Mouse (Mus musculus): ENCODE measurements around the gene Lrch1. TPM values are rescaled to one million over a fixed set of nuclear protein-coding genes. Genes with fewer than 3 reads are reported as not detected.
A peak's percentile ranks its signal among the peaks of the same experiment; 100 is the strongest.

Gene Lrch1
- polyA plus RNA-seq, 1 experiment: 24.4 TPM

GRCm38 (mm10) chr14:74814848-74815789, 132.6 kb downstream of the Lrch1 start:
- DNase-seq: no peak
- TF ChIP-seq POLR2A (IDR thresholded peaks at IDR 0.05; ENCODE audit: borderline replicate concordance, insufficient read depth, low read length) (no peak), CTCF (IDR thresholded peaks at IDR 0.05; ENCODE audit: borderline replicate concordance, insufficient read depth, low read depth, low read length) (no peak)
- Histone ChIP-seq H3K27me3 (ENCODE audit: control insufficient read depth, insufficient read depth, low read length) (no peaks in the 10 kb centered on the region), H3K4me1 (ENCODE audit: control insufficient read depth, insufficient read depth, low read length) (no peaks in the 10 kb centered on the region), H3K4me3 (replicated peaks; ENCODE audit: insufficient read depth, low read depth, low read length) (no peak overlapping the region), H3K27ac (ENCODE audit: insufficient read depth, low read length) (no peak overlapping the region)
- 84% methylated on average over 17 of the region's 17 CpGs for WGBS

GRCm38 (mm10) chr14:74811617-74812016, 136.1 kb downstream of the Lrch1 start:
- Histone ChIP-seq H3K4me3 (replicated peaks; ENCODE audit: insufficient read depth, low read depth, low read length) (no peak overlapping the region), H3K27ac (ENCODE audit: insufficient read depth, low read length) (no peak overlapping the region), H3K4me1 (ENCODE audit: control insufficient read depth, insufficient read depth, low read length) (no peaks in the 10 kb centered on the region), H3K27me3 (ENCODE audit: control insufficient read depth, insufficient read depth, low read length) (no peaks in the 10 kb centered on the region)
- WGBS: 78% methylated on average over 11 of the region's 11 CpGs
- no peak for DNase-seq
- TF ChIP-seq POLR2A (IDR thresholded peaks at IDR 0.05; ENCODE audit: borderline replicate concordance, insufficient read depth, low read length): no peak
- TF ChIP-seq CTCF (IDR thresholded peaks at IDR 0.05; ENCODE audit: borderline replicate concordance, insufficient read depth, low read depth, low read length): no peak

- Histone ChIP-seq H3K27me3 (ENCODE audit: control insufficient read depth, insufficient read depth, low read length) (no peaks in the 10 kb centered on the region), H3K27ac (ENCODE audit: insufficient read depth, low read length) (no peak overlapping the region), H3K4me1 (ENCODE audit: control insufficient read depth, insufficient read depth, low read length) (no peaks in the 10 kb centered on the region), H3K4me3 (replicated peaks; ENCODE audit: insufficient read depth, low read depth, low read length) (no peak overlapping the region)
- no peak for DNase-seq
- no peak for TF ChIP-seq CTCF (IDR thresholded peaks at IDR 0.05; ENCODE audit: borderline replicate concordance, insufficient read depth, low read depth, low read length)
- no peak for TF ChIP-seq POLR2A (IDR thresholded peaks at IDR 0.05; ENCODE audit: borderline replicate concordance, insufficient read depth, low read length)
- WGBS: 82% methylated on average over 1 of the region's 1 CpGs
Observed at GRCm38 (mm10) chr14:74801961-74802360, 145.7 kb downstream of the Lrch1 start.

- H3K4me3 ChIP-seq (replicated peaks; ENCODE audit: insufficient read depth, low read depth, low read length): no peak overlapping the region
- no peak for TF ChIP-seq POLR2A (IDR thresholded peaks at IDR 0.05; ENCODE audit: borderline replicate concordance, insufficient read depth, low read length)
- TF ChIP-seq CTCF (IDR thresholded peaks at IDR 0.05; ENCODE audit: borderline replicate concordance, insufficient read depth, low read depth, low read length): no peak
- WGBS: 65% methylated on average over 16 of the region's 16 CpGs
- H3K4me1 ChIP-seq (ENCODE audit: control insufficient read depth, insufficient read depth, low read length): no peaks in the 10 kb centered on the region
- H3K27me3 ChIP-seq (ENCODE audit: control insufficient read depth, insufficient read depth, low read length): no peaks in the 10 kb centered on the region
- DNase-seq: no peak
- no peak overlapping the region for H3K27ac ChIP-seq (ENCODE audit: insufficient read depth, low read length)
Observed at GRCm38 (mm10) chr14:74798063-74798890, 149.4 kb downstream of the Lrch1 start.

GRCm38 (mm10) chr14:74797386-74798062, 150.2 kb downstream of the Lrch1 start:
- H3K4me1 ChIP-seq (ENCODE audit: control insufficient read depth, insufficient read depth, low read length): no peaks in the 10 kb centered on the region

GRCm38 (mm10) chr14:74794931-74795330, 152.7 kb downstream of the Lrch1 start:
- Histone ChIP-seq H3K27me3 (ENCODE audit: control insufficient read depth, insufficient read depth, low read length) (no peaks in the 10 kb centered on the region), H3K4me3 (replicated peaks; ENCODE audit: insufficient read depth, low read depth, low read length) (no peak overlapping the region), H3K27ac (ENCODE audit: insufficient read depth, low read length) (no peak overlapping the region), H3K4me1 (ENCODE audit: control insufficient read depth, insufficient read depth, low read length) (no peaks in the 10 kb centered on the region)
- WGBS: 22% methylated on average over 12 of the region's 12 CpGs
- TF ChIP-seq CTCF (IDR thresholded peaks at IDR 0.05; ENCODE audit: borderline replicate concordance, insufficient read depth, low read depth, low read length) (no peak), POLR2A (IDR thresholded peaks at IDR 0.05; ENCODE audit: borderline replicate concordance, insufficient read depth, low read length) (no peak)
- DNase-seq: peak in 1 of 2 experiments; percentile 16

More at GRCm38 (mm10) chr14:74797386-74798062, 150.2 kb downstream of the Lrch1 start:
- DNase-seq: no peak
- Histone ChIP-seq H3K27me3 (ENCODE audit: control insufficient read depth, insufficient read depth, low read length) (no peaks in the 10 kb centered on the region), H3K27ac (ENCODE audit: insufficient read depth, low read length) (no peak overlapping the region), H3K4me3 (replicated peaks; ENCODE audit: insufficient read depth, low read depth, low read length) (no peak overlapping the region)
- no peak for TF ChIP-seq POLR2A (IDR thresholded peaks at IDR 0.05; ENCODE audit: borderline replicate concordance, insufficient read depth, low read length)
- TF ChIP-seq CTCF (IDR thresholded peaks at IDR 0.05; ENCODE audit: borderline replicate concordance, insufficient read depth, low read depth, low read length): peak; percentile 6; the same call in 1 of the 2 replicates
- WGBS: 82% methylated on average over 10 of the region's 10 CpGs

- H3K27ac ChIP-seq (ENCODE audit: insufficient read depth, low read length): no peak overlapping the region
- no peak overlapping the region for H3K4me3 ChIP-seq (replicated peaks; ENCODE audit: insufficient read depth, low read depth, low read length)
- WGBS: 83% methylated on average over 6 of the region's 6 CpGs
- no peaks in the 10 kb centered on the region for H3K27me3 ChIP-seq (ENCODE audit: control insufficient read depth, insufficient read depth, low read length)
- H3K4me1 ChIP-seq (ENCODE audit: control insufficient read depth, insufficient read depth, low read length): no peaks in the 10 kb centered on the region
- DNase-seq: no peak
- no peak for TF ChIP-seq CTCF (IDR thresholded peaks at IDR 0.05; ENCODE audit: borderline replicate concordance, insufficient read depth, low read depth, low read length)
- no peak for TF ChIP-seq POLR2A (IDR thresholded peaks at IDR 0.05; ENCODE audit: borderline replicate concordance, insufficient read depth, low read length)
Observed at GRCm38 (mm10) chr14:74792793-74793192, 154.9 kb downstream of the Lrch1 start.

All from cerebellum, adult 2 months (tissue).